Comparison of ENCODE assay signal across 19 mouse cellular contexts in genomic region chr7:92730959-92731358, GRCm38 (mm10). TPM values are rescaled to one million over a fixed set of nuclear protein-coding genes. Genes with fewer than 3 reads are reported as not detected.
DNase-seq lines count a peak whose midpoint lies in the region; ATAC-seq and TF ChIP-seq lines count a peak whose summit lies in the region.
"Had no signal": no experiment of that assay in that cellular context is flagged by ENCODE, and none has a peak within 500 bp of the region (broad histone marks: within the 10 kb centered on the region; RNA-seq: fewer than 3 reads in every experiment).

No protein-coding gene starts in this region.

- DNase-seq in lung, embryonic 14.5 days, result peak; percentile 15
- DNase-seq in lung, adult 2 months, result no peak
- DNase-seq in MEL (ENCODE audit: low read depth, low spot score), result no peak
- no peak for DNase-seq in thymus, postnatal 10 days (ENCODE audit: low spot score in 2 of 2)
- DNase-seq: adrenal gland, postnatal 14 days; cerebellum, adult 18-20 months; cerebellum, postnatal 14 days; gastrocnemius, postnatal 36 days; heart, adult 11 months; heart, postnatal 36 days; kidney, adult 11 months; kidney, adult 9 months had no signal

- TF ChIP-seq RAD21 in MEL (IDR thresholded peaks at IDR 0.05; ENCODE audit: low read depth, low read length), result no peak

- no peak overlapping the region for H3K4me3 ChIP-seq in forebrain, embryonic 16.5 days (replicated peaks; ENCODE audit: low read length)
- no peak overlapping the region for H3K4me3 ChIP-seq in forebrain, embryonic 15.5 days
- H3K4me3 ChIP-seq in lung, embryonic 14.5 days (ENCODE audit: low read depth, low read length), result no peak overlapping the region
- H3K4me3 ChIP-seq in lung, adult 2 months (replicated peaks; ENCODE audit: extremely low read depth, low read depth, low read length), result no peak overlapping the region
- no peak overlapping the region for H3K4me3 ChIP-seq in MEL (ENCODE audit: control insufficient read depth in 1 of 2, insufficient read depth in 1 of 2, low read depth in 2 of 2, low read length in 2 of 2)
- no peak overlapping the region for H3K4me3 ChIP-seq in cortical plate, adult 2 months (ENCODE audit: insufficient read depth, low read length)
- H3K4me3 ChIP-seq: embryonic facial prominence, embryonic 13.5 days; heart, embryonic 13.5 days; hindbrain, embryonic 15.5 days had no signal

- no peak for TF ChIP-seq CTCF in lung, embryonic 14.5 days (IDR thresholded peaks at IDR 0.05; ENCODE audit: low read depth)
- TF ChIP-seq CTCF in lung, adult 2 months (IDR thresholded peaks at IDR 0.05; ENCODE audit: insufficient read depth, low read length), result no peak
- no peak for TF ChIP-seq CTCF in MEL (IDR thresholded peaks at IDR 0.05 in 2 of 3, conservative IDR thresholded peaks at IDR 0.05 in 1 of 3; ENCODE audit: control insufficient read depth in 1 of 3, insufficient read depth in 1 of 3, low read depth in 2 of 3, low read length in 3 of 3, poor library complexity in 1 of 3, severe bottlenecking in 1 of 3)
- TF ChIP-seq CTCF in cortical plate, adult 2 months (IDR thresholded peaks at IDR 0.05; ENCODE audit: extremely low read depth, insufficient read depth, low read length), result no peak

- no peaks in the 10 kb centered on the region for H3K27me3 ChIP-seq in forebrain, embryonic 16.5 days (replicated peaks; ENCODE audit: control insufficient read depth, insufficient read depth, low read length)
- no peaks in the 10 kb centered on the region for H3K27me3 ChIP-seq in forebrain, embryonic 15.5 days
- H3K27me3 ChIP-seq in lung, embryonic 14.5 days (ENCODE audit: insufficient read depth, low read length), result no peaks in the 10 kb centered on the region
- no peaks in the 10 kb centered on the region for H3K27me3 ChIP-seq in MEL (ENCODE audit: control insufficient read depth in 1 of 2, insufficient read depth in 2 of 2, low read length in 2 of 2)
- H3K27me3 ChIP-seq: embryonic facial prominence, embryonic 13.5 days; heart, embryonic 13.5 days; hindbrain, embryonic 15.5 days had no signal

- WGBS in forebrain, embryonic 16.5 days, result 74% methylated on average over 3 of the region's 3 CpGs
- WGBS in forebrain, embryonic 15.5 days, result 69% methylated on average over 3 of the region's 3 CpGs
- 69% methylated on average over 3 of the region's 3 CpGs for WGBS in lung, embryonic 14.5 days
- WGBS in lung, adult 2 months, result 57% methylated on average over 3 of the region's 3 CpGs

- H3K4me1 ChIP-seq in forebrain, embryonic 16.5 days (replicated peaks; ENCODE audit: control insufficient read depth, insufficient read depth, low read length), result no peaks in the 10 kb centered on the region; the same call in 1 of the 2 replicates
- H3K4me1 ChIP-seq in forebrain, embryonic 15.5 days, result no peaks in the 10 kb centered on the region
- H3K4me1 ChIP-seq in lung, embryonic 14.5 days (ENCODE audit: insufficient read depth), result no peaks in the 10 kb centered on the region
- H3K4me1 ChIP-seq in lung, adult 2 months (ENCODE audit: control insufficient read depth, insufficient read depth, low read length), result no peaks in the 10 kb centered on the region
- no peaks in the 10 kb centered on the region for H3K4me1 ChIP-seq in MEL (ENCODE audit: control insufficient read depth in 1 of 2, insufficient read depth in 2 of 2, low read length in 2 of 2)
- no peaks in the 10 kb centered on the region; the same call in 1 of the 2 replicates for H3K4me1 ChIP-seq in cortical plate, adult 2 months (ENCODE audit: control insufficient read depth, insufficient read depth, low read length)
- H3K4me1 ChIP-seq: embryonic facial prominence, embryonic 13.5 days; heart, embryonic 13.5 days; hindbrain, embryonic 15.5 days had no signal

- peaks cover 11% of the 10 kb centered on the region for H3K36me3 ChIP-seq in forebrain, embryonic 16.5 days (ENCODE audit: control insufficient read depth, insufficient read depth)
- peaks cover 18% of the 10 kb centered on the region for H3K36me3 ChIP-seq in forebrain, embryonic 15.5 days
- peaks cover 18% of the 10 kb centered on the region; the same call in 1 of the 2 replicates for H3K36me3 ChIP-seq in lung, embryonic 14.5 days (ENCODE audit: insufficient read depth)
- no peaks in the 10 kb centered on the region for H3K36me3 ChIP-seq in MEL (ENCODE audit: control insufficient read depth in 1 of 2, insufficient read depth in 2 of 2, low read length in 2 of 2)

- no peaks in the 10 kb centered on the region for H3K9me3 ChIP-seq in forebrain, embryonic 16.5 days (ENCODE audit: control insufficient read depth, low read length)
- H3K9me3 ChIP-seq in forebrain, embryonic 15.5 days, result no peaks in the 10 kb centered on the region
- no peaks in the 10 kb centered on the region for H3K9me3 ChIP-seq in lung, embryonic 14.5 days (ENCODE audit: low read depth, low read length)
- no peaks in the 10 kb centered on the region for H3K9me3 ChIP-seq in MEL (replicated peaks; ENCODE audit: insufficient read depth, low read length)
- H3K9me3 ChIP-seq: embryonic facial prominence, embryonic 13.5 days; G1E; heart, embryonic 13.5 days; hindbrain, embryonic 15.5 days had no signal

- no peak overlapping the region for H3K27ac ChIP-seq in forebrain, embryonic 16.5 days (ENCODE audit: low read length)
- no peak overlapping the region for H3K27ac ChIP-seq in forebrain, embryonic 15.5 days (replicated peaks)
- no peak overlapping the region for H3K27ac ChIP-seq in lung, embryonic 14.5 days (ENCODE audit: low read depth)
- no peak overlapping the region for H3K27ac ChIP-seq in MEL (ENCODE audit: control insufficient read depth, low read depth, low read length)
- no peak overlapping the region for H3K27ac ChIP-seq in cortical plate, adult 2 months (ENCODE audit: insufficient read depth, low read length)
- H3K27ac ChIP-seq: embryonic facial prominence, embryonic 13.5 days; heart, embryonic 13.5 days; hindbrain, embryonic 15.5 days had no signal

- no peaks in the 10 kb centered on the region for H3K79me2 ChIP-seq in MEL (ENCODE audit: control insufficient read depth, insufficient read depth, low read length, poor library complexity)

- TF ChIP-seq POLR2A in lung, adult 2 months (IDR thresholded peaks at IDR 0.05; ENCODE audit: borderline replicate concordance, extremely low read depth, low read depth, low read length), result no peak
- TF ChIP-seq POLR2A in MEL (IDR thresholded peaks at IDR 0.05; ENCODE audit: control insufficient read depth in 1 of 2, insufficient read depth in 1 of 2, low read depth in 1 of 2, low read length in 2 of 2, poor library complexity in 1 of 2), result no peak; a peak in 1 of 4 replicates
- 0 out of 2 replicates have a peak, but pooled peaks have one; percentile 3 for TF ChIP-seq POLR2A in cortical plate, adult 2 months (IDR thresholded peaks at IDR 0.05; ENCODE audit: extremely low read depth, insufficient read depth, low read length)

- no peak overlapping the region for H3K9ac ChIP-seq in forebrain, embryonic 16.5 days (replicated peaks; ENCODE audit: low read depth, low read length)
- H3K9ac ChIP-seq in forebrain, embryonic 15.5 days (replicated peaks), result no peak overlapping the region
- H3K9ac ChIP-seq in lung, embryonic 14.5 days, result no peak overlapping the region
- no peak overlapping the region for H3K9ac ChIP-seq in MEL (ENCODE audit: control insufficient read depth, low read depth, low read length, poor library complexity, severe bottlenecking)
- H3K9ac ChIP-seq: embryonic facial prominence, embryonic 13.5 days; heart, embryonic 13.5 days; hindbrain, embryonic 15.5 days had no signal

- TF ChIP-seq EP300 in MEL (IDR thresholded peaks at IDR 0.05; ENCODE audit: low read depth in 1 of 2, low read length in 2 of 2), result no peak

- ATAC-seq in forebrain, embryonic 16.5 days, result 0 out of 2 replicates have a peak, but pooled peaks have one; percentile 7
- no peak for ATAC-seq in forebrain, embryonic 15.5 days (replicated peaks)
- no peak for ATAC-seq in lung, embryonic 14.5 days (ENCODE audit: insufficient read depth)

- no peak overlapping the region for H3K4me2 ChIP-seq in forebrain, embryonic 16.5 days (ENCODE audit: low read length)
- no peak overlapping the region for H3K4me2 ChIP-seq in forebrain, embryonic 15.5 days (replicated peaks)
- no peak overlapping the region for H3K4me2 ChIP-seq in lung, embryonic 14.5 days
- H3K4me2 ChIP-seq: embryonic facial prominence, embryonic 13.5 days; heart, embryonic 13.5 days; hindbrain, embryonic 15.5 days had no signal

TF ChIP-seq in MEL, 35 proteins besides CTCF, POLR2A, EP300 and RAD21:
- no peak for TF ChIP-seq TCF12 (IDR thresholded peaks at IDR 0.05; ENCODE audit: low read depth, low read length)
- TF ChIP-seq POLR2AphosphoS2 (IDR thresholded peaks at IDR 0.05; ENCODE audit: low read length), result 0 out of 2 replicates have a peak, but pooled peaks have one; percentile 56
- 0 out of 2 replicates have a peak, but pooled peaks have one; percentile 4 for TF ChIP-seq NELFE (IDR thresholded peaks at IDR 0.05; ENCODE audit: low read depth, low read length)
- no peak for TF ChIP-seq ELF1 (IDR thresholded peaks at IDR 0.05; ENCODE audit: low read depth, low read length)
- no peak for TF ChIP-seq GATA1 (IDR thresholded peaks at IDR 0.05; ENCODE audit: low read depth, low read length)
- no peak for TF ChIP-seq BHLHE40 (IDR thresholded peaks at IDR 0.05; ENCODE audit: borderline replicate concordance, low read depth, low read length)
TF ChIP-seq in MEL: peak in this region for 2.

RNA-seq across cellular contexts. Expression of gene Rab30, which starts 10.4 kb away (rescaled TPM):
- polyA plus RNA-seq in forebrain, embryonic 16.5 days (2015; fragmentation: Nextera tagmentation; extraction: Ambion mirVana), result 20.1 and 23.8 TPM in 2 replicates
- polyA plus RNA-seq in forebrain, embryonic 15.5 days (2015; fragmentation: Nextera tagmentation; extraction: Ambion mirVana), result 19.8 and 20.7 TPM in 2 replicates
- 5.6 and 6.5 TPM in 2 replicates for polyA plus RNA-seq in lung, embryonic 14.5 days (2014; fragmentation: Nextera tagmentation; extraction: Ambion mirVana)
- polyA plus RNA-seq in lung, adult 2 months (2012; rRNA removed), result 0.43 and 0.96 TPM in 2 replicates
- 0.62 and 1.3 TPM in 2 replicates for total RNA-seq in MEL (2012; rRNA removed)
- polyA plus RNA-seq in MEL (2012; ENCODE audit: insufficient read depth in 1 of 2, insufficient read length in 2 of 2, low read depth in 1 of 2, low replicate concordance in 2 of 2, missing spikeins in 1 of 2), result 1 to 10 TPM in 1 of 2 experiments, not detected in 1; 1.3 TPM
- polyA plus RNA-seq in cortical plate, adult 2 months (2012; rRNA removed), result 15.3 and 15.4 TPM in 2 replicates
